Mouse (Mus musculus) kidney, postnatal 36 days (tissue): ENCODE measurements at regions not wholly inside any gene's neighbourhood (a gene's known extent, or its start where the extent isn't known, plus 50 kb on each side); places are given as distances from the start of the nearest gene placed in this dataset.

Experiments
- DNase-seq, 2 experiments: peaks; one replicate each; pipeline ENCODE4 v3.0.0; 2021 to 2022; ENCODE audit warnings: mixed read lengths in 2 of 2

DNA sequence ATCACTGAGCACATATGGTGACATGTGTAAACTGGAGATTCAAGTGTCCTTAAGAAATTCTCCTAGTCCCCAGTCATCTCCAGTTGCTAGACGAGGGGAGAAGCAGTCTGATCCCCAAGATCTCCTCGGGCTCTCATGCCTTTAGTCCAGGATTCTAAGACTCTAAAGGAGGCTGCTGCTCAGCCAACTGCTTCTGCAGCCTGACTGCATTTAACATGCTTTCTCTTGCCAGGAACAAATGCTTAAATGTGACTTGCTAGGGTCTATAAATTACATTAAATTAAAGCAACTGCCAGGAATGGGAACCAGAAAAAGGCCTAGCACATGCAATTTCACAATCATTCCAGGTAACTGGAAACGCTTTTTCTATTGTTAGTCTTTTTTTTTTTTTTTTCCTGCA is 599.8 kb upstream of the Gcfc2 start:
- no peak for DNase-seq

DNA sequence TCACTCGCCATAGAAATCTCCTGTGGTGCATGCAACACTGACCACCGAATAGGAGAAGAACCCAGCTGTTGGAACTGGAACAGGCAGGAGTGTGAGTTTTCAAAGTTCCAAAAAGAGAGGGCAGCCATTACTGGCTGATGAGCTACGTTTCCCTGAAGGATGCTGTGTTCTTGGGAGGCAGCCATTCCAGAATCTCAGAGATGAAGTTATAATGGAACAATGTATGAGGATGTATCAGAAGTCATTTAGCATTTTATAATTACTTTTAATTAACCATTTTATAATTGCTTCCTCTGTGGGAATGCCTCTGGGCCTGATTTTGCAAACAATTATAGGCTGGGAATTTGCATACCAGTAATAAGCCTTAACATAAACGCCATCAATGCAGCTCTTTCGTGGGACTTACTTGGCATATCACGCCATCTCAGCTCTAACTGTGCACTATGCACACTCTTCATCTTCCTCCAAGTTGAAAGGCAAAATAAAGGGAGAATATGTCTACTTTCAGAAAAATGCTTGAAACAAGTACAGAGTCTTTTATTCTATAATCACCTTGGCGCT is 559.4 kb upstream of the Gcfc2 start:
- no peak for DNase-seq

DNA sequence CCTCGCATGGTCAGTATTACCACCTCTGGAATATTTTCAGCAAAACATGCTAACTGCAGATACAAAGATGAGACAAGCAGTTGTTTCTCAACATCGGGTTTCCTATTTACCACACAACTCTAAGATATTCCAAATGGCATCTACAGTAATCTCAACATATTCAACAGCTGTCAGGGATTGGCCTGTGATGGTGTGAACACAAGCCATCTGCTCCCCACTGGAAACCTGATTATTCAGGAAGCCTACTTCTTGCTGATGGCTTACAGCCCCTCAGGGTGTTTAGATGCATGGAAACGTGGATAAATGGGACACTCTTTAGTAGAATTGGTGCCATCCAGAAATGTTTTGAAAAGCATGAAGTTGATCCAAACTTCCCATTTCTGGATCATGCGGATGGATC is 535.0 kb upstream of the Gcfc2 start:
- DNase-seq, result no peak

DNA sequence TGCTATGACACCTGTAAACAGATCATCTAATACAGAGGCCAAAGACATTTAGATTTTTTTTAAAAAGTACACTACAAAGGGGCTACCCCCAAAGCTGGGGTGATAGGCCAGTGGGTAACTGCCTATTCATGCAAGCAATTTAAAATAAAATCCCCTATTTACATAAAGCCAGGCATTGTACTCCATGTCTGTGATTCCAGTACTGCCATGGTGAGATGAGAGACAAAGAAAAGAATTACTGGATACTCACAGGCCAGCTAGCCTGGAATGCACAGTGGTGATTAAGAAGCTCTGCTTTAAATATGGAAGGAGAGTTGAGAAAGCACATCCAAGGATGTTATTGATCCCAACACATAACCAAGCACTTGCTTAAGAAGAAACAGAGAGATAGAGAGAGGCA is 520.3 kb upstream of the Gcfc2 start:
- no peak for DNase-seq

DNA sequence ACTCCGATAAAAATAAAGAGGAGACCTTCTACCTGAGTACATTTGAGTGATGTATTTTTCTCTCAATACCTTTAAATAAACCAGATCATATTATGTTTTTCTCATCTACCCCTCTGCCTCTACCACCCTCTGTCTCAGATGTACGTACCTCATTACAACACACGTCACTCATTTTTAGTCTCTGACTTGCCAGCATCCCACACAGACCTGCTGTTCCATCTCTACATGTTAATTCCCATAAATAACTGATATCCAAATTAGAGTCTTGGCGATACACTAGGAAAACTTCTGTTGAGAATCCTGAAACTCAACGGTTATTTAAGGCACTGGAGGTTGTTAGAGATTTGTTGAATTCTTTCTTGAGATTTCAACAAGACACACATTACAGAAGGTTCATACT is 509.9 kb upstream of the Gcfc2 start:
- no peak for DNase-seq

DNA sequence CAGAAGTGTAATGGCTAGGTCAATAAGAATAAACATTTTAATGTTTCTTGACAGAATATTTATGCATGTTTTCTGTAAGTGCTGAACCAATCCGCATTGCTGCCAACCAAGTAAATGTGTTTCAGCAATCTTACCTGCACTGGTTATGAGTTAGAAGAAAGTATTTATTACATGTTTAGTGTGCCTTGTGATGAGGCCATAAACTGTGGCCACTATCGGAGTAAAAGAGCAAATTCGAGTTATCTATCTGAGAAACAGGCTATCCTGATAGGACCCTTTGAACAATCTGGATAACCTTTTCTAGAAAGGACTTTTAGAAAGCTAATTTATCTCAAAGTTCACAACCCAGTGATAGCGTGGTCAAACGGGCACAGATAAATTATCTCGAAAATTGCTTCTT is 488.7 kb upstream of the Gcfc2 start:
- DNase-seq, result no peak

DNA sequence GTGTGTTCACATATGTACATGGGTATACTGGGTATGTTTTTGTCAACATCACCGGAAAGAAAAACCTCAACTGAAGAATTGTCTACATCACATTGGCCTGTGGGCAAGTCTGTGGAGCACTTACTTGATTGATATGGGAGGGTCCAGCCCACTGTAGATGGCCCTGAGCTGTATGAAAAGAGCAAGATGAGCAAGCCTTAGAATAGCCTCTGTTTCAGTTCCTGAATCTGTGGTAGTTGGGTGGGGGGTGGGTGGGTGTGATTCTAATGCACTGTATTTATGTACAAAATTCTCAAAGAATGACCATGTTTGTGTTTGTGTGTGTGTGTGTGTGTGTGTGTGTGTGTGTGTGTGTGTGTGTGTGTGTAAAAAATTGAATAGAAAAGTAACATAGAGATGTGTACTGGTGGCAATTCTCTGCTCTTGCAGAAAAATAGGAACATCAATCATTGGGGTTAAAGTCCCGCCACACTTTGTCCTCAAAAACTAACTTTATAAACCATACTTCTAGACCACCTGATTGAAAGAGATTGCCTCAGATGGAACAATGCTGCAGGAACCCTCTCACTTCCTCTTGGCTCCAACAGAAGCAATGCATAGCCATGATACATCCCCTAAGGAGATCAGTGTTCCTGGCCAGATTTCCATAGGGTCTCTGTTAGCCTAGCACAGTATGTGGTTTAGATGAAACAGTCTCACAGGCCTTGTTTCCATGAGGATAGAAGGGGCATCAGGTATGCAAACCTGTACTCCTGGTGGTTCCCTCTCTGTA is 484.3 kb upstream of the Gcfc2 start:
- DNase-seq, result no peak

DNA sequence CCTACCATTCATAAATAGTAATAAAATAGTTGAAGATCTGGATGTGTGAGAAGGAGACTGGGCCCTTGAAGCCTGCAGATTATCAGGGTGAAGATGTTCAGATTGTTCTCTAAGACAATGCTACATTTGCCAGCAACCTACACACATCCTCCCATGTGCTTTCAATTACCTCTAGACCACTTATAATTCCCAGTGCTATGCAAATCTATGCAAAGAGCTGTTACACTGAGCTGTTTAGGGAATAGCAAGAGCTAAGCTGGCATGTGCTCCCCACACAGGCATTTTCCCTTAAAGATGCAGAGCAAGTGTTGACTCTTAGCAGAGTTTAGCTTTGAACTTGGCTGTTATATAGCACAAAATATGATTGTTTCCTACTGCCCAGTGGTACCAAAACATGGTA is 482.1 kb upstream of the Gcfc2 start:
- DNase-seq, result no peak

DNA sequence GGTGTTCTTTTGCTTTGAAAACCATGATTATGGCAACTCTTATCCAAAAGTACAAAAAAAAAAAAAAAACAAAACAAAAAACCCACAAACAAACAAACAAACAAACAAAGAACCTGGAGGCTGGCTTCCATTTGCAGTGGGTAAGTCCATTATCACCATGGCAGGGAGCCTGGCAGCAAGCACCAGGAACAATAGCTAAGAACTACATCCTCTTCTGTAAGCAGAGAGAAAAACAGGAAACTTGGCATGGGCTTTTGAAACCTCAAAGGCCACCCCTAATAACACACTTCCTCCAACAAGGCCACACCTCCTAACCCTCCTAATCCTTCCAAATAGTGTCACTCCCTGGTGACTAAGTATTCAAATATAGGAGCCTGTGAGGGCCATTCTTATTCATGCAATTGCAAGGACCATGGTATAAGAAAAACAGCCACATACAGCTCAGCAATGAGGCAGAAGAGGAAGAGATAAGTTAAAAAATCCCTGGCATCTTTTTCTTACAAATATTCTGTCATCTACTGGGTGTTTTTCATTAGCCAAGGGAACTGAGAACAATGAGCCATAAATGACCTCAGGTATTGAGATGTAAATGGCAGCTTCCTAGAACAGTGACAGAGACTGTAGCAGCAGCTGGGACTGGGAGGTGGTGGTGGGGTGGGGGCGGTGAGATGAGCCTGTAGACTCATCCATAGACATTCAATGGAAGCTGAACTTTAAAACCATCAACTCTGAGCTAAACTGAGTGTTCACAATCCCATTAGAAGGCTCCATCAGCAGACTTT is 477.3 kb upstream of the Gcfc2 start:
- no peak for DNase-seq

DNA sequence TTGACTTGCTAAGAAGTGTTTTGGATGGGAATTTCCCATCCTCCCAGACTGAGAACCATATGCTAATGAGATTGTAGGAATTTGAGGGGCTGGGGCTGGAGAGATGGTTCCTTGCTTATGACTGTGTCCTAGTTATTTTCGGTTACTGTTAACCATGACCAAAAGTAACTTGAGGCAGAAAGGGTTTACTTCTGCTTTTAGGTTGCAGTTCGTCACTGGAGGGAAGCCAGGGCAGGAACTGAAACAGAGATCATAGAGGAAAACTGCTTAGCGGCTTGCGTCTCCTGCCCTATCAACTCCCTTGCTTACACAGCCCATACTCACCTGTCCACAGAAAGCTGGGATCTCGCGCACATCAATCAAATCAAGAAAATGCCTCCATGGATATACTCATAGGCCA is 475.8 kb upstream of the Gcfc2 start:
- DNase-seq, result no peak

DNA sequence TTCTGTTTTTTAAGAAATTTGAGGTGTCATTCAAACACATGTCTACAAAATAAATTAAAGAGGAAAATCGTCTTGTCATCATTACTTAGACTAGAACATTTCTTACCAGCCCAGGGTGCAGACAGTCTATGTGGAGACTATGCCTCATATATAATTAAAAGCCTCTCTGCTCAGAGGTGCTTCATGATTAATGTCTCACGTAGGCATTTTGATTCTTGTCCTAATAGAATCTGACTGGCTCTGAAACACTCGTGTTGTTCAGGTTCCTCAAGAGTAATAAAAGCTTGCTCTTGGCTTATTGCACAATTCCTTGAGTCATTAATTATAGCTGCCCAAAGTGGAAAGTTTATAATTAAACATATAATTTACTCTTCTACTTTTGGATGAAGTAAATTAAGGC is 475.1 kb upstream of the Gcfc2 start:
- no peak for DNase-seq

DNA sequence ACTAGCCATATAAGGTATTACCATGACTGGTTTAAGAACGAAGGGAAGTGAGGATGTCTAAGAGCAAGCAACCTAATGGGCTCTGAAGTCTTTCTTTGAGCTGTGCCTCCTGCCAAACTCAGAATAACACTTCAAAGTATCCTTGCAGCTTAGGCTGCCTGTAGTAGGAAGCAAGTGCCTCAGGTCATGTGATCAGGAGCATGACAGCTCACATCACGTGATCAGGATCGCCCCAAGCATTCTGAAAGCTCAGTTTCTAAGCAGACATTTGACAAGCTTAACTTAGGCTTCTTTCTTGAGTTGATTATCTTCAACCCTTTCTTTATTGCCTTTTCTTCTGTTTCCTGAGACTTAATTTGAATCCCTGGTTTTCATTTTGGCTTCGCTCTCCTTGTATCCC is 462.4 kb upstream of the Gcfc2 start:
- DNase-seq, result no peak

DNA sequence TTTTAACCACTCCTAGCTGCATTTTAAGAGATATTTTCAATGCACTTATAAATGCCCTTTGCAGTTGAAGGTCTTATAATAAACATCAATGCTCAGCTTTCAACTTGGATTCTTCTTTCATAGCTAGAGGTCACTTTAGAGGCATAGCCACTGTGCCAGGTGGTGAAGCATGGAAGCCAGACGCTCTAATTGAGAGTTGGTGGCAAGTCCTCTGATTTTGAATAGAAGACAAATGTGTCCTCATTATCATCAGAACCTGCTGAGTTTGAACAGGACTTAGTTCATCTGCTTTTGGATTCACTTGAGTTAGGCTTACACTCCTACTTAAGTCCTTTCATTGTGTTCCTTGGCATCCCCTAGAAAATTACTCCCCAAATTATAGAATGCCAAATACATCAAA is 459.0 kb upstream of the Gcfc2 start:
- DNase-seq, result no peak

DNA sequence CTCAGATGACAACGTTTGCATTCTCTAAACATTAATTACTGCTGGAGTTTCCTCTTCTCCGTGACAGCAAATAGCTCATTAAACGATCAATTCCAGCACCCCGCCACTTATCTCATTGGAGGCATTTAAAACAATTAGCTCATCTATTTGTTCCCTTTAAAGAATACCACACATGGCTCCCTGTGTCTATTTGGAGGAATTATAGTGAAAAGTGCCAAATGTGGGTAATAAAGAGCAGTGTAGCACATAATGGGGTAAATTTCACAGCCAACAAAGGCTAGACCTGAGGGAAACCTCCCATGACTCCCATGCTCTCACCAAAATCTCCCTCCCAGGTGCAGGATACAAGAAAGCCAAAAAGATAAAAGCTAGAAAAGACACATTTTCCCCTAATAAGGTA is 456.9 kb upstream of the Gcfc2 start:
- no peak for DNase-seq

DNA sequence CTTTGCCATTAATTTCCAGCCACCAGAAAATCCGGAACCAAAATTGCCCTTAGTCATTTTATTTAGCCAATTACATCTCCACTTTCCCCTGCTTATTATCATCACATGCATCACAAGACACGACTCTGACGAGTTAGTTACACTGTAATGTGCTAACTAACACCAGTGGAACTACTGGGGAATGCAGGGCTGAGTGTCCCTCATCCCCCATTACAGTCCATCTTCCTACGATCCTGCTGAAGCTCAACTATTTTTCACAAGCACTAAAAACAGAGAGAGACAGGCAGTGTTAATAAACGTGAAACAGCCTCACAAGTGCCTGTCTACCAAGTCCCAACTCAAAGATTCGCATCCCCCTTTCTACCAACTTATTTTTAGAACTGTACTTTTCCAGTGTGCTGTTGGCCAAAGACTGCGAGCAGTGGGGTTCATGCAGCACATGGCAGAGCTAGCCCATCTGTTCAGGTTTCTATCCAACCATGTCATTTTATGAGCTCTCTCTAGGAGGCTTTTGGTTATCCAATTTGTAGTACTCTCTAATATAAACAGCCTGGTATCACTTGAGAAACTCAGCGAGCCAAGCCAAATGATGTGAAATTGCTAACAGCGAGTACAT is 452.0 kb upstream of the Gcfc2 start:
- DNase-seq, result no peak

DNA sequence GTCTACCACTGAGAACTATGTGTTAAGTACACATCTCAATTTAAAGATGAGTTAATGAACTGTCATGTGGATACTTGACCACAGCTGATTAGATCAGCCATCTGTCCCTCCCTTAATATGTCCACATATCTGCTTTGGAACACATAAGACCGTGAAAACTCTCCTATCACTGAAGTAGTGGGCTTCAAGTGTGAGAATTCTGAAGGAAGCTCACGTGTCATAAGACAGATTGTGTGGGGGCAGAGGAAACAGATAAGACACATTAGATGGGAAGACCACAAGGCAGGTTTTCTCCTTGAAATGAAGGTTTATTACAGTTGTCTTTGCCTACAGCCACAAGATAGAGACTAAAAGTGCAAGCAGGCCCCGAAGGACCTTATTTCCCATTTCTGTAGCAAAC is 451.0 kb upstream of the Gcfc2 start:
- DNase-seq, result no peak

DNA sequence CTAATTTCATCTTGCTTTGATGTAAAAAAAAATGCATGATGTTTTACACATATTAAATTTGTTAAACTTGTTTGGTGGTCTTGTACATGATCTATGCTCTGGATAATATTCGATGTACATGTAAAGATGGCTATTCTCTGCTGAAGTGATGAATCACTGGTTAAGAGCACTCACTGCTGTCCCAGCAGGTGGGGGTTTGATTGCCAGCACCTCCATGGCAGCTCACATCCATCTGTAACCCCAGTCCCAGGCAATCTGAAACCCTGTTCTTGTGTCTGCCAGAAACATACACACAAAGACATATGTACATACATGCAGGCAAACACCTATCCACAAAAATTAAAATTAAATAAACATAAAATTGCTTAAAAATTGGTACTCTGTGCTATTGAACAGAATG is 448.7 kb upstream of the Gcfc2 start:
- DNase-seq, result no peak

DNA sequence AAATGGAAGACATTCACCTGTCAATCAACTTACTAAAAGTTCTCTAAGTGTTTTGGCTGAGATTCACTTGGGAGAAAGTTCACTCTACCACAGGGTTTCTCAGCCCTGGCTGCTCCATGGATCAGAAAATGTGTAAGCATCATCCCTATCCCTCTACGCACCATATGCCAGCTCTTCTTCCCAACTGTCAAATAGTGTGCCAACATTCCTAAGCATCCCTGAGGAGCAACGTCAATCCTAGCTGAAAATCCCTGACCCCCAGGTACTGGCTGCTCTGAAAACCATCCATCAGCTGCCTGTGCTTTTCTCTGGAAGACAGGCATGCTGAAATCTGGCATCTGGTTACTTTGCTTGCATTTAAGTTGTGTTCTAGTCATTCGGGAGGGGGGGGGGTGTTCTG is 436.5 kb upstream of the Gcfc2 start:
- DNase-seq, result no peak

DNA sequence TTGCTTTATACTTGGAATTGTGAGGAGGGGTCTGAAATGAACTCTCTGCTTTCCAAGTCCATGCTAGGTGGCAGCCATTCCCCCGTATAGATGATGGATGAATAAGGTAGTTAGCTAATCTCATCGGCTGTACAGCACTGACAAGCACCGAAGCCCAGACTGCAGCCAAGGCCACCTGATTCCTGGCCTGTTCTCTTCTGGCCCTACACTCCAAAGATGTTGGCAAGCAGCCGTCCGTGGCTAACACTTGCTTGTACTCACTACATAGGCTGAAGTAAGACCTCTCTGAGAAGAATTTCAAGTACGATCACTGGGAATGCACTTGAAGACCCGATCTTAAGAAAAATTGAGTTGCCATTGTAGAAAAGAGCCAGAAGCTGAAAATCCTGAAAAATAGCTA is 427.2 kb upstream of the Gcfc2 start:
- DNase-seq, result no peak

DNA sequence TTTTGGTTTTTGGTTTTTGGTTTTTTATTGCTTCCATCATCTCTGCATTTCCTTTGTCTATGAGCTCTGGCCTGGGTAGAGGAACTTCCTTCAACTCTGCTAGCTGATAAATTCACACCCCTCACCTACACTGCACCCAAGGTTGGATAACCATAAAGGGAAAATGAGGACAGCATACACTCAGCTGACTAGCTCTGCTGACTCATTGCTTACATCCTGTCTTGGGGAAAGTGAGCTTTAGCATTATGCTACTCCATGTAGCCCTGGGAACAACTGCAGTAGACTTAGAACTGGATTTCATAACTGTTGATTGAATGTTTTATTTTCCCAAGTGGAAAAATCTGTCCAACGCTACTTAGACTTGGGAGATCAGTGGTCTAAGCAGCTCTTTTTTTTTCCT is 406.3 kb upstream of the Gcfc2 start:
- DNase-seq, result no peak

DNA sequence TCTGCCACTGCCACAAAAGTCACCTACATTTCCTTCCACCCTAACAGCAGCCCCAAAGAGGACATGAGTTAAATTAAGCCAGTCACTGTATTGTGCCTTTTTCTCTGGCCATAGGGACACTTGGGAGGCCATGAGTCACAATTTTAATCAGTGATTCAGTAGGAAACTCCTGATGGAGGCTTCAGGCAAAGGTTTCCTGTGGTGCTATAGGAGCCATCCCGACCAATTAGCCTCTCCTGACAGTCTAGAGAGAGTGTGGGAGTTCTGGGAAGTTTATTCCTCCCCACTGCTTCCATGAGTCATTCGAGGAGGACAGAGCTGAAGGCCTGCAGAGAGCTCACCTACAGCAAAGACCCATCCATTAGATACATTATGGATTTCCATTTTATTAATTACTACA is 361.2 kb upstream of the Gcfc2 start:
- DNase-seq, result no peak

DNA sequence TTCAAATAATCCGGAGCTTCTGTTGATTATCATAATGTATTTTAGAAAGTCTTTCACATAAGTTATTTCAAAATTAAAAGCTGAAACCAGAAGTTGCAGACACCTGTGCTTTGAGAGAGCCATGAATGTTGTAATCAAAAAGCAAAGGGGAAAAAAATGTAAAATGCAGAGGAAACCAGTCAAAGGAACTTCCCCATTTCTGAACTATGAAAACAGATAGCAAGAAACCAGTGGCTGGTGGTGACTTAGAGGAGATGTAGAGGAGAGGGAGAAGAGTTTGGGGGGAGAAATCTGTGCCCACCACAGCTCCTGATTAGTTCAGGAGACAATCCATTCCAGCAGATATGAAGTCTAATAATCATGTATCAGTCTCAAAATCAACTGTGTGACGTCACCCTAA is 360.3 kb upstream of the Gcfc2 start:
- no peak for DNase-seq

DNA sequence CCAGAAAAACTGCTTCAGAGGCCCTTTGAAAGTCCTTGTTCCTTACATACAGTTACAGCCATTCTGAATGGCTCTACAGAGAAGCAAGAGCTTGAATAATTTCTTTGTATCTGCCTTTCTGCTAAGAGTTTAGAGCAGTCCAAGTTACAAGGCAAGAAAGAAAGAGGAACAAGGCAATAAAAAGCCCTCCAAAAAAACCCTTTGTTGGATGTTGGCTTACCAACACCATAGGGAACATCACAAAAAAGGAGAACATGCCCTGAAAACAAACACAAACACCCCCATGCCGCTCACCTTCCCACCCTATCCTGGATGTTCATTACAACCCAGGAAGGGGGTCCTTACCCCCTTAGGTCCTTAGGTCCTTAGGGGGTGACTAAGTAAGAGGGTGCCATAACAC is 359.2 kb upstream of the Gcfc2 start:
- no peak for DNase-seq
